Mouse (Mus musculus) testis, adult 2 months (tissue): ENCODE data around the gene Ttc23.

Source experiments
- CTCF ChIP-seq: fragments of 200-500 bp; IDR thresholded peaks from 2 replicates; pipeline ENCODE4 v1.5.1; 2012; ENCODE audit warnings: low read depth, mild to moderate bottlenecking, inconsistent platforms, low read length, moderate library complexity; ENCODE audit not compliant: control insufficient read depth, insufficient read depth, insufficient replicate concordance
- POLR2A ChIP-seq: fragments of 200-500 bp; IDR thresholded peaks from 2 replicates; pipeline ENCODE4 v1.6.1; 2012; ENCODE audit warnings: low read depth, mild to moderate bottlenecking, inconsistent platforms, low read length, moderate library complexity; ENCODE audit not compliant: control insufficient read depth

GRCm38 (mm10) chr7:67776636-67777305 is 129.6 kb downstream of the Ttc23 start:
- TF ChIP-seq POLR2A (no peak), CTCF (no peak)
